Mouse (Mus musculus): Measurements from ENCODE around the gene Vwa5b1.

Vwa5b1 gene

GRCm38 (mm10) chr4:138524769-138525168, 110.9 kb downstream of the Vwa5b1 start:
- no peak for DNase-seq

- no peak for DNase-seq
Measured at GRCm38 (mm10) chr4:138523775-138524174, 111.9 kb downstream of the Vwa5b1 start.

- peak; percentile 40 for DNase-seq
Measured at GRCm38 (mm10) chr4:138522296-138522695, 113.4 kb downstream of the Vwa5b1 start.

- DNase-seq = no peak
Measured at GRCm38 (mm10) chr4:138517153-138517789, 118.4 kb downstream of the Vwa5b1 start.

GRCm38 (mm10) chr4:138516448-138516847, 119.2 kb downstream of the Vwa5b1 start:
- no peak for DNase-seq
